Mouse (Mus musculus): ENCODE results near the gene Tomm20. TPM values are rescaled to one million over a fixed set of nuclear protein-coding genes. Genes with fewer than 3 reads are reported as not detected.
"Not testable (repeated sequence)": the region's sequence is repeated elsewhere in the genome, so short reads cannot be mapped to it uniquely, and the experiment has no call there.

Gene Tomm20
- polyA plus RNA-seq, 1 experiment from 2014 or later = 278 TPM

DNA sequence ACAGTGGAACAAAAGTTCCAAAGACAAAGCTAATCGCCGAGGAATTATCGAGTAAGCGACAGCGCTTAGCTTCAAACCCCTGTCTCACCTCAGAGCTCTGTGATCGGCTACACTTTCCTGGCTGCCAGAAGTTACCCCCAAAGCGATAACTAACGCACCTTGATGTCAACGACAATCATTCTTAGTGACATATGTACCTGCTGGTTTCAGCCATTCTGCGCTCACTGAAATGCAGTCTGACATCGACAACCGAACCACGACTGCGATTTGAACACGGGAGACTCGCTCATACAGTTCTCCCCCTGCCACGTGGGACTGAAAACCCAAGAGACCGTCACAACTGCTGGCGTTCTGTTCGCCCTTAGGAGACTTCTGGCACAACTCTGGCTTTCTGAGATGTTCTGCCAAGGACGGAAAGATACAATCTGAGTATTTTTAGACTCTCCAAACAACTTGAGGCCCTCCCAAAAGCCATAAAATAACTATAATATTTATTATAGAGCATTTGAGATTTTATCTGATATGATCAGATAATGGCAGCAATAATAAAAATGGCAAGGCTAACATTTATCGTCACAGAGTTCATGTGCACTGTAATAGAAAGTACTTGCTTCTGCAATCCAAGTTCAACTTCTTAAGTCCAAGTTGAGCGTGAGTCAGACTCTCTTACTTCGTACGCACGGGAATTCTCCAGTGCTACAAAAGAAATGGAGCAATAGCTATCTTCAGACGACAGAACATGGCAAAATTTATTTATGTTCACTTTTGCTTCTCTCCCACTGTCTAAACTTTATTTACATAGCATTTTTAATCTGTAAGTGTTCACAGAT, 33.7 kb upstream of the Tomm20 start:
- Histone ChIP-seq H3K4me2 (replicated peaks; ENCODE audit: low read depth) (peak overlapping the region; percentile 65), H3K4me3 (ENCODE audit: low read depth, low read length) (peak overlapping the region; percentile 22), H3K36me3 (ENCODE audit: control insufficient read depth, insufficient read depth) (no peaks in the 10 kb centered on the region), H3K4me1 (replicated peaks; ENCODE audit: control insufficient read depth, insufficient read depth, low read length) (no peaks in the 10 kb centered on the region), H3K9me3 (ENCODE audit: control insufficient read depth) (no peaks in the 10 kb centered on the region), H3K27me3 (replicated peaks; ENCODE audit: control insufficient read depth, insufficient read depth, low read length) (no peaks in the 10 kb centered on the region), H3K27ac (ENCODE audit: low read depth, low read length) (peak overlapping the region; percentile 71), H3K9ac (ENCODE audit: low read depth, low read length) (no peak overlapping the region)
- TF ChIP-seq CTCF (IDR thresholded peaks at IDR 0.05; ENCODE audit: low read depth) = no peak
- WGBS = 7% methylated on average over 27 of the region's 27 CpGs
- ATAC-seq = peak; percentile 67

- ATAC-seq; H3K9ac ChIP-seq (ENCODE audit: low read depth, low read length); H3K4me1 ChIP-seq (replicated peaks; ENCODE audit: control insufficient read depth, insufficient read depth, low read length); H3K27ac ChIP-seq (ENCODE audit: low read depth, low read length); H3K27me3 ChIP-seq (replicated peaks; ENCODE audit: control insufficient read depth, insufficient read depth, low read length); H3K9me3 ChIP-seq (ENCODE audit: control insufficient read depth); H3K36me3 ChIP-seq (ENCODE audit: control insufficient read depth, insufficient read depth): not testable (repeated sequence)
- Histone ChIP-seq H3K4me2 (replicated peaks; ENCODE audit: low read depth) (peak overlapping the region; percentile 65), H3K4me3 (ENCODE audit: low read depth, low read length) (peak overlapping the region; percentile 22)
- 16% methylated on average over 2 of the region's 3 CpGs for WGBS
These were observed 32.9 kb upstream of the Tomm20 start for GRCm38 (mm10) chr8:126978535-126978934.

- ATAC-seq = no peak
- Histone ChIP-seq H3K27me3 (replicated peaks; ENCODE audit: control insufficient read depth, insufficient read depth, low read length) (no peaks in the 10 kb centered on the region), H3K4me2 (replicated peaks; ENCODE audit: low read depth) (no peak overlapping the region), H3K4me3 (ENCODE audit: low read depth, low read length) (no peak overlapping the region), H3K9ac (ENCODE audit: low read depth, low read length) (no peak overlapping the region), H3K9me3 (ENCODE audit: control insufficient read depth) (no peaks in the 10 kb centered on the region), H3K27ac (ENCODE audit: low read depth, low read length) (no peak overlapping the region), H3K36me3 (ENCODE audit: control insufficient read depth, insufficient read depth) (no peaks in the 10 kb centered on the region), H3K4me1 (replicated peaks; ENCODE audit: control insufficient read depth, insufficient read depth, low read length) (no peaks in the 10 kb centered on the region)
- 82% methylated on average over 10 of the region's 10 CpGs for WGBS
- no peak for TF ChIP-seq CTCF (IDR thresholded peaks at IDR 0.05; ENCODE audit: low read depth)
These were observed 32.4 kb upstream of the Tomm20 start for GRCm38 (mm10) chr8:126978028-126978427.

DNA sequence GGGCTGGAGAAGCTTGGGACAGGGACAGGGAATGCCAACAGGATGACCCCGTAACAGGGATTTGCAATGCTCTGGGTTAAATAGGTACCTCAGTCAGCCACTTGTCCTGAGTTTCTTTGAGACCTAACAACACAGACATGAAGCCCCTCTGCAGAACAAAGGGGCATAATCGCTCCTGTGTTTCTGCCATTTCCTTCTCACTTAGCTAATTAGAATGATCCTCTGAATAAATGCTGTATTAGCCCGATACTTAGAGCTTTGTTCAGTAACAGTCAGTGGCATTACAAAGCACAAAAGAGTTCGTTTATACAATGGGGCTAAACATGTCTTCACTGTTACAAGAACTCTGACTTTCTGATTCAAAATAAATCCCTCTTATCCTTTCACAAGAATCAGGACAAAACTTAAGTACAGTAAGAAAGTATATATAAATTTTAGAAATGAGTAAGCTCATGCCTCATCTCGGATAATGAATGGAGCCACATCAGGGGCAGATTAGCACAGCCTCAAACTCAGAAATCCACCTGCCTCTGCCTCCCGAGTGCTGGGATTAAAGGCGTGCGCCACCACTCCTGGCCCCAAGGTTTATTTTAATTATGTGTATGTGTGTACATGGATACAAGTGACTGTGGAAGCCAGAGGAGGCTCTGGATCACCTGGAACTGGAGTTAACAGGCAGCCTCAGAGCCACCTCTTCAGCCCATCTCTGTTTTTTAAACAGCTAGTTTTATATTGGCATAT, 31.1 kb upstream of the Tomm20 start:
- no peak for TF ChIP-seq CTCF (IDR thresholded peaks at IDR 0.05; ENCODE audit: low read depth)
- Histone ChIP-seq H3K27ac (ENCODE audit: low read depth, low read length) (no peak overlapping the region), H3K9me3 (ENCODE audit: control insufficient read depth) (no peaks in the 10 kb centered on the region), H3K4me3 (ENCODE audit: low read depth, low read length) (no peak overlapping the region), H3K9ac (ENCODE audit: low read depth, low read length) (no peak overlapping the region), H3K4me1 (replicated peaks; ENCODE audit: control insufficient read depth, insufficient read depth, low read length) (no peaks in the 10 kb centered on the region), H3K27me3 (replicated peaks; ENCODE audit: control insufficient read depth, insufficient read depth, low read length) (no peaks in the 10 kb centered on the region), H3K36me3 (ENCODE audit: control insufficient read depth, insufficient read depth) (no peaks in the 10 kb centered on the region), H3K4me2 (replicated peaks; ENCODE audit: low read depth) (no peak overlapping the region)
- no peak for ATAC-seq
- 71% methylated on average over 8 of the region's 8 CpGs for WGBS

DNA sequence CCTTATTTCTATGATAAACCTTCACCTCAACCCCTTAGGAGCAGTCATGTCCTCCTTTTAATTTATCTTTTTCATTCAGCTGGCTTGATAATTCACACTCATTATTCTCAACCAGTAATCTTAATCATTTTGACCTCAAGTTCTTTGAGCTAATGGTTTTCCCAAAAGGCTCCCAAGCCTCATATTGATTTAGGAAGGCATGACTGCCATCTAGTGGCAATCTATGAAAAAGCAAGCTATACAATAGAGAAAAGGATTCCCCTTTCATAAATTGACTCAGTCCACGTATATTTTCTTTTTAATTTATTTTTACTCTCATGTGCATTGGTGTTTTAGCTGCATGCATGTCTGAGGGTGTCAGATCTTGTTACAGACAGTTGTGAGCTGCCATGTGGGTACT, 30.1 kb upstream of the Tomm20 start:
- WGBS = 17% methylated on average over 1 of the region's 1 CpGs
- H3K36me3 ChIP-seq (ENCODE audit: control insufficient read depth, insufficient read depth) = no peaks in the 10 kb centered on the region
- H3K4me3 ChIP-seq (ENCODE audit: low read depth, low read length) = no peak overlapping the region
- no peak overlapping the region for H3K4me2 ChIP-seq (replicated peaks; ENCODE audit: low read depth)
- H3K27ac ChIP-seq (ENCODE audit: low read depth, low read length) = no peak overlapping the region
- peak; percentile 84 for TF ChIP-seq CTCF (IDR thresholded peaks at IDR 0.05; ENCODE audit: low read depth)
- ATAC-seq = no peak
- H3K9me3 ChIP-seq (ENCODE audit: control insufficient read depth) = no peaks in the 10 kb centered on the region
- no peaks in the 10 kb centered on the region for H3K27me3 ChIP-seq (replicated peaks; ENCODE audit: control insufficient read depth, insufficient read depth, low read length)
- no peaks in the 10 kb centered on the region for H3K4me1 ChIP-seq (replicated peaks; ENCODE audit: control insufficient read depth, insufficient read depth, low read length)
- H3K9ac ChIP-seq (ENCODE audit: low read depth, low read length) = no peak overlapping the region

GRCm38 (mm10) chr8:126974511-126974910, 28.9 kb upstream of the Tomm20 start:
- no peak for ATAC-seq
- no peaks in the 10 kb centered on the region for H3K9me3 ChIP-seq (ENCODE audit: control insufficient read depth)
- H3K4me1 ChIP-seq (replicated peaks; ENCODE audit: control insufficient read depth, insufficient read depth, low read length) = 0 out of 2 replicates have a peak, but pooled peaks cover 4% of the 10 kb centered on the region
- H3K27me3 ChIP-seq (replicated peaks; ENCODE audit: control insufficient read depth, insufficient read depth, low read length) = no peaks in the 10 kb centered on the region
- no peak overlapping the region for H3K4me3 ChIP-seq (ENCODE audit: low read depth, low read length)
- no peak overlapping the region for H3K4me2 ChIP-seq (replicated peaks; ENCODE audit: low read depth)
- H3K9ac ChIP-seq (ENCODE audit: low read depth, low read length) = no peak overlapping the region
- no peaks in the 10 kb centered on the region for H3K36me3 ChIP-seq (ENCODE audit: control insufficient read depth, insufficient read depth)
- no peak for TF ChIP-seq CTCF (IDR thresholded peaks at IDR 0.05; ENCODE audit: low read depth)
- peak overlapping the region; percentile 73; the same call in 1 of the 2 replicates for H3K27ac ChIP-seq (ENCODE audit: low read depth, low read length)
- WGBS = 52% methylated on average over 4 of the region's 4 CpGs

Measured in intestine, postnatal 0 days (tissue).